Mouse (Mus musculus) hindbrain, postnatal 0 days (tissue): ENCODE measurements at regions not wholly inside any gene's neighbourhood (a gene's known extent, or its start where the extent isn't known, plus 50 kb on each side); places are given as distances from the start of the nearest gene placed in this dataset.

Experiments
- ATAC-seq: fragments of 200-750 bp; cut with Nextera tagmentation; 2 replicates; pipeline ENCODE4 v1.8.0; 2017; ENCODE audit warnings: mild to moderate bottlenecking, moderate TSS enrichment, moderate library complexity
- DNase-seq: peaks from one replicate; pipeline ENCODE4 v3.0.0-alpha.2; 2015; ENCODE audit warnings: low spot score
- H3K27ac ChIP-seq: fragments of 300-500 bp; sonication (generic); 2 replicates; pipeline ENCODE4 v1.5.1; 2014; ENCODE audit warnings: mild to moderate bottlenecking
- H3K27me3 ChIP-seq: fragments of 300-500 bp; sonication (generic); 2 replicates; pipeline ENCODE4 v1.6.1; 2014; ENCODE audit warnings: low read length, mixed read lengths; ENCODE audit not compliant: insufficient read depth
- H3K36me3 ChIP-seq: fragments of 300-500 bp; sonication (generic); 2 replicates; pipeline ENCODE4 v1.6.1; 2014; ENCODE audit warnings: low read length, mixed read lengths; ENCODE audit not compliant: insufficient read depth
- H3K4me1 ChIP-seq: fragments of 300-500 bp; sonication (generic); 2 replicates; pipeline ENCODE4 v1.6.1; 2014; ENCODE audit warnings: antibody characterized with exemption, low read length, mixed read lengths; ENCODE audit not compliant: insufficient read depth
- H3K4me2 ChIP-seq: fragments of 300-500 bp; sonication (generic); 2 replicates; pipeline ENCODE4 v1.6.1; 2014; ENCODE audit warnings: low read depth, mild to moderate bottlenecking, low read length, moderate library complexity, mixed read lengths
- H3K4me3 ChIP-seq: fragments of 300-500 bp; sonication (generic); 2 replicates; pipeline ENCODE4 v1.5.1; 2014; ENCODE audit warnings: low read length
- H3K9ac ChIP-seq: fragments of 300-500 bp; sonication (generic); replicated peaks from 2 replicates; pipeline ENCODE4 v1.6.1; 2014; ENCODE audit warnings: mild to moderate bottlenecking, low read length, moderate library complexity, mixed read lengths
- H3K9me3 ChIP-seq: fragments of 300-500 bp; sonication (generic); 2 replicates; pipeline ENCODE4 v1.6.1; 2016; ENCODE audit warnings: low read length, mixed read lengths
- CTCF ChIP-seq: IDR thresholded peaks from 2 replicates; pipeline ENCODE4 v1.5.1; 2016; ENCODE audit warnings: antibody characterized with exemption, control low read depth, low read depth
- WGBS: fragments of 180-500 bp; shearing (Covaris S2); extraction: QIAGEN DNeasy Blood & Tissue Kit; methylation state at CpG from one replicate; pipeline ENCODE4 v1.1.7; 2014; 5-methylcytosine and 5-hydroxymethylcytosine counted together

GRCm38 (mm10) chr4:150771469-150771868 is 82.2 kb upstream of the Errfi1 start:
- TF ChIP-seq CTCF: no peak

GRCm38 (mm10) chr4:150769043-150769442 is 84.7 kb upstream of the Errfi1 start:
- H3K9ac ChIP-seq: no peak overlapping the region
- DNase-seq (no peak), ATAC-seq (no peak)
- no peak overlapping the region for H3K27ac ChIP-seq
- H3K27me3 ChIP-seq: no peaks in the 10 kb centered on the region
- H3K9me3 ChIP-seq: no peaks in the 10 kb centered on the region
- H3K4me2 ChIP-seq: no peak overlapping the region
- no peaks in the 10 kb centered on the region for H3K36me3 ChIP-seq
- no peaks in the 10 kb centered on the region for H3K4me1 ChIP-seq
- 66% methylated on average over 7 of the region's 7 CpGs for WGBS
- no peak for TF ChIP-seq CTCF
- H3K4me3 ChIP-seq: no peak overlapping the region

More at GRCm38 (mm10) chr4:150771469-150771868, 82.2 kb upstream of the Errfi1 start:
- Histone ChIP-seq H3K27ac (no peak overlapping the region), H3K9ac (no peak overlapping the region), H3K4me2 (no peak overlapping the region), H3K36me3 (no peaks in the 10 kb centered on the region), H3K27me3 (no peaks in the 10 kb centered on the region), H3K9me3 (no peaks in the 10 kb centered on the region), H3K4me1 (no peaks in the 10 kb centered on the region), H3K4me3 (no peak overlapping the region)
- no peak for ATAC-seq
- WGBS: 29% methylated on average over 2 of the region's 2 CpGs
- DNase-seq: no peak

GRCm38 (mm10) chr4:150758467-150759237 is 95.1 kb upstream of the Errfi1 start:
- 9% methylated on average over 15 of the region's 15 CpGs for WGBS
- Histone ChIP-seq H3K27me3 (no peaks in the 10 kb centered on the region), H3K9ac (0 out of 2 replicates have a peak overlapping the region, but pooled peaks have one; percentile 1), H3K4me3 (no peak overlapping the region), H3K4me1 (peaks cover 17% of the 10 kb centered on the region), H3K9me3 (no peaks in the 10 kb centered on the region), H3K36me3 (no peaks in the 10 kb centered on the region), H3K27ac (peak overlapping the region; percentile 55), H3K4me2 (no peak overlapping the region)
- DNase-seq (peak; percentile 58), ATAC-seq (peak; percentile 74)
- TF ChIP-seq CTCF: no peak

- 0 out of 2 replicates have a peak overlapping the region, but pooled peaks have one; percentile 1 for H3K9ac ChIP-seq
- DNase-seq: no peak
- H3K4me2 ChIP-seq: no peak overlapping the region
- no peaks in the 10 kb centered on the region for H3K9me3 ChIP-seq
- H3K4me1 ChIP-seq: peaks cover 17% of the 10 kb centered on the region
- H3K27ac ChIP-seq: peak overlapping the region; percentile 55
- no peak overlapping the region for H3K4me3 ChIP-seq
- WGBS: 19% methylated on average over 10 of the region's 10 CpGs
- no peaks in the 10 kb centered on the region for H3K27me3 ChIP-seq
- peak; percentile 36; the same call in 1 of the 2 replicates for ATAC-seq
- TF ChIP-seq CTCF: no peak
- no peaks in the 10 kb centered on the region for H3K36me3 ChIP-seq
Observed at GRCm38 (mm10) chr4:150757815-150758426, 95.8 kb upstream of the Errfi1 start.

- WGBS: 65% methylated on average over 10 of the region's 10 CpGs
- peak; percentile 52 for TF ChIP-seq CTCF
- H3K36me3 ChIP-seq: no peaks in the 10 kb centered on the region
- no peak for DNase-seq
- H3K9me3 ChIP-seq: no peaks in the 10 kb centered on the region
- H3K9ac ChIP-seq: no peak overlapping the region
- peak; percentile 36; the same call in 1 of the 2 replicates for ATAC-seq
- peaks cover 17% of the 10 kb centered on the region for H3K4me1 ChIP-seq
- H3K4me3 ChIP-seq: no peak overlapping the region
- no peak overlapping the region for H3K4me2 ChIP-seq
- H3K27me3 ChIP-seq: no peaks in the 10 kb centered on the region
- H3K27ac ChIP-seq: peak overlapping the region; percentile 55; the same call in 1 of the 2 replicates
Observed at GRCm38 (mm10) chr4:150757291-150757741, 96.4 kb upstream of the Errfi1 start.

GRCm38 (mm10) chr4:150755446-150755845 is 98.3 kb upstream of the Errfi1 start:
- Histone ChIP-seq H3K4me1 (peaks cover 17% of the 10 kb centered on the region), H3K27ac (no peak overlapping the region), H3K9ac (no peak overlapping the region), H3K4me3 (no peak overlapping the region), H3K4me2 (no peak overlapping the region), H3K9me3 (no peaks in the 10 kb centered on the region), H3K36me3 (no peaks in the 10 kb centered on the region), H3K27me3 (no peaks in the 10 kb centered on the region)
- ATAC-seq (no peak), DNase-seq (no peak)
- 96% methylated on average over 7 of the region's 7 CpGs for WGBS
- no peak for TF ChIP-seq CTCF
